Comparison of ENCODE assay signal across 8 mouse cellular contexts in genomic region chr7:79810611-79811506, GRCm38 (mm10). TPM values are rescaled to one million over a fixed set of nuclear protein-coding genes. Genes with fewer than 3 reads are reported as not detected.
A peak's percentile ranks its signal among the peaks of the same experiment; 100 is the strongest.
DNase-seq lines count a peak whose midpoint lies in the region; ATAC-seq and TF ChIP-seq lines count a peak whose summit lies in the region.

Gene Mesp2, plus strand, starts transcription at chr7:79810727.

- 19% methylated on average over 71 of the region's 71 CpGs for WGBS in hindbrain, embryonic 11.5 days
- WGBS in lung, embryonic 15.5 days: 8% methylated on average over 71 of the region's 71 CpGs
- WGBS in olfactory bulb, adult 2 months: 22% methylated on average over 71 of the region's 71 CpGs

- H3K4me3 ChIP-seq in brown adipose tissue, adult 24 weeks (ENCODE audit: insufficient read depth, low read depth, low read length): peak within 1 kb of the TSS; percentile 28; the same call in 1 of the 2 replicates
- H3K4me3 ChIP-seq in hindbrain, embryonic 11.5 days (ENCODE audit: low read depth, low read length): peak within 1 kb of the TSS; percentile 22
- H3K4me3 ChIP-seq in lung, embryonic 15.5 days: peak within 1 kb of the TSS; percentile 27
- peak within 1 kb of the TSS; percentile 40 for H3K4me3 ChIP-seq in olfactory bulb, adult 2 months (ENCODE audit: insufficient read depth, low read depth, low read length)

- peak; percentile 91 for DNase-seq in hindbrain, embryonic 11.5 days (ENCODE audit: low spot score)
- peak; percentile 75 to 81 for DNase-seq in layer of hippocampus, postnatal 10 days (ENCODE audit: low spot score in 2 of 2)
- peak; percentile 84 for DNase-seq in testis, postnatal 10 days (ENCODE audit: low spot score)

- TF ChIP-seq CTCF in olfactory bulb, adult 2 months (IDR thresholded peaks at IDR 0.05; ENCODE audit: insufficient read depth, low read depth, low read length): no peak

- H3K4me1 ChIP-seq in brown adipose tissue, adult 24 weeks (ENCODE audit: control insufficient read depth, insufficient read depth, insufficient read length, low read length): no peaks in the 10 kb centered on the region
- no peaks in the 10 kb centered on the region for H3K4me1 ChIP-seq in hindbrain, embryonic 11.5 days (replicated peaks; ENCODE audit: control insufficient read depth, insufficient read depth, low read length)
- H3K4me1 ChIP-seq in lung, embryonic 15.5 days: peaks cover 9% of the 10 kb centered on the region
- H3K4me1 ChIP-seq in olfactory bulb, adult 2 months (ENCODE audit: control insufficient read depth, insufficient read depth, low read length): peaks cover 9% of the 10 kb centered on the region; the same call in 1 of the 2 replicates

- peak within 1 kb of the TSS; percentile 49 for H3K4me2 ChIP-seq in hindbrain, embryonic 11.5 days (replicated peaks; ENCODE audit: low read depth, low read length)
- peak within 1 kb of the TSS; percentile 64 for H3K4me2 ChIP-seq in lung, embryonic 15.5 days

- no peaks in the 10 kb centered on the region for H3K36me3 ChIP-seq in hindbrain, embryonic 11.5 days (ENCODE audit: control insufficient read depth, insufficient read depth, low read length)
- no peaks in the 10 kb centered on the region for H3K36me3 ChIP-seq in lung, embryonic 15.5 days

- peaks cover 9% of the 10 kb centered on the region for H3K27me3 ChIP-seq in hindbrain, embryonic 11.5 days (ENCODE audit: control insufficient read depth, insufficient read depth, low read length)
- peaks cover 34% of the 10 kb centered on the region for H3K27me3 ChIP-seq in lung, embryonic 15.5 days

- no peaks in the 10 kb centered on the region for H3K9me3 ChIP-seq in hindbrain, embryonic 11.5 days (ENCODE audit: control insufficient read depth, low read length)
- H3K9me3 ChIP-seq in lung, embryonic 15.5 days: no peaks in the 10 kb centered on the region

- H3K9ac ChIP-seq in hindbrain, embryonic 11.5 days (ENCODE audit: low read depth, low read length): peak within 1 kb of the TSS; percentile 28
- peak within 1 kb of the TSS; percentile 21; the same call in 1 of the 2 replicates for H3K9ac ChIP-seq in lung, embryonic 15.5 days

- no peak for TF ChIP-seq POLR2A in olfactory bulb, adult 2 months (IDR thresholded peaks at IDR 0.05; ENCODE audit: insufficient read depth, low read depth, low read length)

- ATAC-seq in CD4-positive, CD25-positive, alpha-beta regulatory T cell, adult 4 months: peak; percentile 90
- peak; percentile 52; the same call in 1 of the 2 replicates for ATAC-seq in frontal cortex, adult (ENCODE audit: low TSS enrichment)
- ATAC-seq in hindbrain, embryonic 11.5 days (ENCODE audit: low FRiP score): peak; percentile 76
- ATAC-seq in lung, embryonic 15.5 days (ENCODE audit: borderline replicate concordance, extremely low read depth, low FRiP score, low TSS enrichment): peak; percentile 55; the same call in 1 of the 2 replicates

- no peak within 1 kb of the TSS for H3K27ac ChIP-seq in brown adipose tissue, adult 24 weeks (replicated peaks; ENCODE audit: low read depth, low read length)
- no peak within 1 kb of the TSS for H3K27ac ChIP-seq in hindbrain, embryonic 11.5 days (ENCODE audit: low read depth, low read length)
- no peak within 1 kb of the TSS for H3K27ac ChIP-seq in lung, embryonic 15.5 days
- H3K27ac ChIP-seq in olfactory bulb, adult 2 months (ENCODE audit: insufficient read depth, low read depth, low read length): no peak within 1 kb of the TSS

RNA-seq across cellular contexts. Expression of gene Mesp2, which starts in this region (rescaled TPM):
- polyA plus RNA-seq in CD4-positive, CD25-positive, alpha-beta regulatory T cell, adult 4 months (2017; shearing (Covaris generic)): under 1 TPM in 1 of 2 experiments, not detected in 1; 0.42 TPM
- polyA plus RNA-seq in brown adipose tissue, adult 24 weeks (2012; ENCODE audit: insufficient read depth, insufficient read length, missing spikeins): not detected in 2 replicates
- 0.42 and 0.78 TPM in 2 replicates for polyA plus RNA-seq in hindbrain, embryonic 11.5 days (2014; fragmentation: Nextera tagmentation; extraction: Ambion mirVana)
- total RNA-seq in layer of hippocampus, postnatal 10 days (2021): 1 to 10 TPM; 1.6 to 1.8 TPM
- 0.48 and 0.56 TPM in 2 replicates for polyA plus RNA-seq in lung, embryonic 15.5 days (2015; fragmentation: Nextera tagmentation; extraction: Ambion mirVana)
- polyA plus RNA-seq in olfactory bulb, adult 2 months (2012; ENCODE audit: insufficient read depth, insufficient read length, low replicate concordance, missing spikeins): not detected in 2 replicates

Comparison
In these comparisons a context has a peak if more than half of its experiments do, and no peak if none do; other contexts are left out.
1. Peak in ATAC-seq in CD4-positive, CD25-positive, alpha-beta regulatory T cell, adult 4 months; RNA of the gene not detected or under 1 TPM.
2. Peak in DNase-seq, ATAC-seq, H3K4me3 ChIP-seq, H3K9ac ChIP-seq and H3K4me2 ChIP-seq in hindbrain, embryonic 11.5 days; RNA of the gene not detected or under 1 TPM.
3. Peak in ATAC-seq, H3K4me3 ChIP-seq, H3K9ac ChIP-seq and H3K4me2 ChIP-seq in lung, embryonic 15.5 days; RNA of the gene not detected or under 1 TPM.